Mouse (Mus musculus) gastrocnemius, postnatal 10 days (tissue): Measurements from ENCODE around the gene Ociad1. TPM values are rescaled to one million over a fixed set of nuclear protein-coding genes. Genes with fewer than 3 reads are reported as not detected.

Source experiments
- DNase-seq: peaks from one replicate; pipeline ENCODE4 v3.0.0; 2021; ENCODE audit warnings: mixed read lengths
- total RNA-seq, 2 experiments: library from RNA; stranded (reverse); gene quantifications; 2 replicates each; pipeline ENCODE4 v1.2.3; 2021

Gene Ociad1
- total RNA-seq, 2 experiments from 2014 or later = 176 to 185 TPM

GRCm38 (mm10) chr5:73338832-73339163, 46.2 kb downstream of the Ociad1 start:
- DNase-seq = no peak

DNA sequence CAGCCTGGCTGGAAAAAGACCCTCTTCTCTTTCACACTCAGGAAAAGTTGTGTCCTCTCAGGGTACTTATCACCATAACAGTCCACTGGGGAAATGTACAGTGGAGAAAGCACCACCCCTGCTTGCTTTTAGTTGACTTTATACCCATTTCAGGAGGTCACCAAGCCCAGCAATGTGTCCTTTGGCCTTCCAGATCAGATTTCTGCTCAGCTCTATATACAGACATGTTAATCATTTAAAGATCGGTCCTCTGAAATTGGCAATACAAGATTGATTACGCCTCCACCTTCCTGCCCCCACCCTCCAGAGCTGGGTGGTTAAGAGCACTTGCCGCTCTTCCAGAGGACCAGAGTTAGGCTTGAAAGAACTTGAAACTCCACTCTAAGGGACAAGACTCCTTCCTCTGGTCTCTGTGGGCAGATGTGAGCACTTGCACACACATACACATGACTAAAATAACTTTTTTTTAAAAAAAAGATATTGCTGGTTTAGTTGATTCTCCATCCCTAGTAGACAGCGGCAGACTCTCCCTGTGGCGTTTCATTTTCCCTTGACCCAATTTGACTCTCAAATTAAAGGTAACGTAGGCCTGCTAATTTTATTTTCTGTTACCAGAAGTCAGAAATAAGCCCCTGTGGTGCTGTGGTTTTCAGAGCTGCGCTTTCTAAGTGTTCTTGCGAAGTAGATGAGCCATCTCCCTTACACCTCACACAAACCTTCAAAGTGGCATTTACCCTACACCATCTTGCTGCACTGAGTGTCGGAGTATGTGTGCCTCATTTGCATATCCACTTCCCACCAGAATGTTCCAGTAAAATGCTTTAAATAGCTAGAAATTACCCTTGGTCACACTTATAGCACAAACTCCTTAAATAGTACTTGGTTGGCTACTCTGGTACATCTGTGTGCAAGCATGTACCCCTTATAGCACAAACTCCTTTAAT, 47.5 kb downstream of the Ociad1 start:
- no peak for DNase-seq

GRCm38 (mm10) chr5:73340723-73341235, 48.2 kb downstream of the Ociad1 start, which contains the start of gene Ociad2:
Gene Ociad2, minus strand, starts transcription at chr5:73341028.
- DNase-seq = no peak

DNA sequence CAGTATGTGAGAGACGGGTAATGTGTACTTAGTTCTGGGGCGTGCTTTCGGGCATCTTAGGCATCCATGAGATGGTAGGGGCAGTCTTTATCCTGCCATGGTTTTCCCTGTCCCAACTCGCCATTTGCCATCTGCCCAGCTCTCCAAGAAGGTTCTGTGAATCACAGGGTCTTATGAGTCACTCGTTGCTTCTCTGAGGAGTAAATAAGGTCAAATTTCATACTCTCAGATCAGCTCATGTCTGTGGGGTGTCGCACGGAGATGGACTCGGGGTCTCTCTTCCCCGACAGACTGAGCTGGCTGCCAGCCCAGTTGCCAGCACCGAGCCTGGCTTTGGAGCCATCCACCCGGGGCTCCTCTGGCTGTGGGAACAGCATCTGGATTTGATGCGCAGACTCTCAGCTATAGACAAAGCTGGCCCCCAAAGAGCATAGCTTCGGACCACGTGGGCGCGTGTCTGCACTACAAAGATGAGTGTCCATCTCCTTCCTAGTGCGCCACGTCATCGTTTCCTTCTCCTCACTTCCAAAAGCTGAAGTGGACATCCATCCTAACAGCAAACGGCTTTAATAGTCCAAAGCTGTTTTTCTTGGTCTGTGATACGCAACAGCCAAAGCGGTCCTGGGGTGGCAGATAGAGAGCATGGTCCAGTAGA, 50.2 kb downstream of the Ociad1 start:
- DNase-seq = no peak

DNA sequence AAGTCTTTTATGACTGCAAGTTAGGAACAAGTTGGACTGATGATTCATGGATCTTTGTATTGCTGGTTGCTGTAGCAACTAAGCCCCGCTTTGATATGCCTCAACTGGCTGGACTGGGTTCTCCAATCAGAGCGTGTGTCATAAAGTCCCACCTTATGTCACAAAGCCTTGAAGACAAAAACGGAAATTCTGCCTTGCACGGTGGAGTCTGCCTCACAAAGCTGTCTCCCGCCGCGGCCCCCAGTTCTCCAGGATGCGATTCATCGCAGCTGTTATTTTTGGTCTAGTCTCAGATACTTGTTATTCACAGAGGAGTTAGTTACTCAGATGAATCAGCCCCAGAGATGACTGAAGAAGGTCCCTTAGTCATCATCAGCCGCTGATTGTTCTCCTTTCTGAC, 51.7 kb downstream of the Ociad1 start:
- DNase-seq = peak; percentile 17

DNA sequence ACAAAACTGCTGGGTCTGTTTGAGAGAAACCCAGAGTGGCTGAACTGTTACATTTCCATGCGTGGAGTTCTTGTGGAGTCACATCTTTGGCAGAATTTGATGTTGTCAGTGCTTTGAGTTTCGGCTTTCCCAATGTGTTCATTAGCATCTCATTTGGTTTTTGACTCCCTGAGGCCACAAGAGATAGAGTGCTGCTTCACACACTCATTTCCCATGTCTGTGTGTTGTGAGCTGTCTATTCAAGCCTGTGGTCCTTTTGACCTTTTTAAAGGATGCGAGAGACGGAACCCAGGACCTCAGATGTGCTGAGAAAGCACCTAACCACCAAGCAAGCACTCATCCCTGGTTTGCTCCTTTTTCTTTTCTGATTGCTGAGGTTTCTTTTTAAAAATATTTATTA, 52.7 kb downstream of the Ociad1 start:
- DNase-seq = no peak

- no peak for DNase-seq
These were observed 56.9 kb downstream of the Ociad1 start for GRCm38 (mm10) chr5:73349514-73349913.

DNA sequence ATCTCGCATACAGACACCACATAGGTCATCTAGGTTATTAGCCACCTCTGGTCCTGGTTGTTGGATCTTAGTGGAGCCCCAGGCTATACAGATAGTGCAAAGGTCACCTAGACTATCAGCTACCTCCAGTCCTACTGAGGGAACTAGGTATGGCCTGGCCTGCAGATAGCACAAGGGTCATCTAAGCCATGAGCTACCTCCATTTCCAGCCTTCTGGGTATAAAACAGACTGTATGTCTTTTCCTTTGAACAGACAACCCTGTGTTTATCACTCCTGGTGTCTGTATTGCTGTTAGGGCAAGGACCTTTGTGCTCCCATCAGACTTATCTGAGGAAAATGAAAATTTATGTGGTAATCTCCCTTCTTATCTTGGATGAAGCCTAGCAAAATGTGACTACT, 59.2 kb downstream of the Ociad1 start:
- DNase-seq = no peak

GRCm38 (mm10) chr5:73353519-73353918, 60.9 kb downstream of the Ociad1 start:
- no peak for DNase-seq

- DNase-seq = no peak
These were observed 61.4 kb downstream of the Ociad1 start for GRCm38 (mm10) chr5:73353978-73354377.

DNA sequence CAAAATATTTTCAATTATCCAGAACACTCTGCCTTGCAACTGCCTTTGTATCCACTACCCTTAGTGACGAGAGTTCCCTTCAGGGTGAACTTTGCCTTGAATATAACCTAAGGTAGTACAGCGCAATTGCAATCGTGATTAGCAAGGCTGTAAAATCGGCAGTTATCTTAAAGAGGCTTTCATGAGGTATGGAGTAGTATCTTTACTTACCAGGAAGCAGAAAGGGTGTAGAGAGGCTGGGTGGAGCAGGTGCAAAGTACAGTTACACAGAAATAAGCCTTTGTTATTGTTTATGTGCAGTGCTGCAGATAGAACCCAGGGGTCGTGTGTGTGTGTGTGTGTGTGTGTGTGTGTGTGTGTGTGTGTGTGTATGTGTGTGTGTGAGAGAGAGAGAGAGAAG, 62.8 kb downstream of the Ociad1 start:
- DNase-seq = no peak

GRCm38 (mm10) chr5:73359134-73359751, 66.7 kb downstream of the Ociad1 start:
- DNase-seq = no peak

GRCm38 (mm10) chr5:73359752-73360141, 67.2 kb downstream of the Ociad1 start:
- no peak for DNase-seq

DNA sequence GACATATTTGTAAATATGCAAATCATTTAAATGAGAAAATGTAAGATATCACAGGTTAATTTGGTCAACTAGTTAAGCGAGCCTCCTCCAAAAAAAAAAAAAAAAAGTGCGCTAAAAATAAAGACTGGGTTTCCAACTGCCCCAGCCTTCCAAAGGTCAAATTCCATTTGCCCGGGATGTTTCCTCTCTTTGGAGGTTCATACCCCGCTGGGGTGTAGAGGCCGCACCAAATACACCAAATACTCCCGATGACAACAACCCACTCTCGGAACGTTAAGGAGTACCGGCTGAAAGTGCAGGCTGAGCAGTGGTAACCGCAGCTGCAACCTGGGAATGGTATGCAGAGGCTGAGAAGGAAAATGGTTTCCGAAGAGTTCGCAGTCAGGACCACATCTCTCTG, 67.7 kb downstream of the Ociad1 start:
- DNase-seq = no peak

GRCm38 (mm10) chr5:73362338-73362737, 69.8 kb downstream of the Ociad1 start:
- no peak for DNase-seq

DNA sequence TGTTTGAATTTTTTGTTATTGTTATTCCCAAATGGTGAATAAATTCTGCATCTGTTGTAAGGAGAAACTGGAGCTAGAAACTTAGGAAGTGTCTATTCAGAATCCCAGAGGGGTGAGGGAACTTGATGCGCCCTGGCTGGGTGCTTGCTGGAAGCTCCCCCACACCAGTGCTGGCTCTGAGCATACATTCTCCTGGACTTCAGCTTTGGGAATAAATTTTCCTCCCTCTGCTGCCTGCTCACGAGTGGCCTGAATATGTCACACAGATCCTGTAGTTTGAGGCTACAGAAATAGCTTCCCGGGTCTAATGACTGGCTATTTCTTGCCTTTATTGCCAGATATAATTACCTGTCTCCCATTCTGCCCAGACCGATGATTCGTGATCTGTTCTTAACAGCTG, 70.2 kb downstream of the Ociad1 start:
- DNase-seq = peak; percentile 23

Other genes starting within 250 kb of the Ociad1 start
- gene Fryl, start 36.2 kb upstream of the Ociad1 start, total RNA-seq = 10 to 100 TPM; 23.8 to 36.4 TPM
- gene Ociad2, start 48.2 kb downstream of the Ociad1 start, total RNA-seq = 10 to 100 TPM; 33.0 to 36.0 TPM
- gene Cwh43, start 113.3 kb downstream of the Ociad1 start, total RNA-seq = not detected
- gene Dcun1d4, start 188.2 kb downstream of the Ociad1 start, total RNA-seq = 10 to 100 TPM in 1 of 2 experiments, 1 to 10 TPM in 1; 8.7 to 12.0 TPM